Mouse (Mus musculus) heart, adult 2 months (tissue): ENCODE data around the gene Zfp27.

Experiments
- CTCF ChIP-seq: fragments of 200-600 bp; IDR thresholded peaks from 2 replicates; pipeline ENCODE4 v1.8.1; 2022; ENCODE audit warnings: antibody characterized with exemption, mild to moderate bottlenecking, moderate library complexity
- POLR2A ChIP-seq: fragments of 200-500 bp; IDR thresholded peaks from 2 replicates; pipeline ENCODE4 v1.6.1; 2011; ENCODE audit warnings: mild to moderate bottlenecking, low read depth, low read length, control low read depth; ENCODE audit not compliant: insufficient read depth

GRCm38 (mm10) chr7:29953513-29954401, 47.4 kb upstream of the Zfp27 start, which contains the start of gene Zfp74:
- TF ChIP-seq POLR2A: no peak; the same call in 1 of the 2 replicates
- TF ChIP-seq CTCF: peak; percentile 29
